Mouse (Mus musculus) myocyte (in vitro differentiated cells): ENCODE measurements around the gene Rad54l. TPM values are rescaled to one million over a fixed set of nuclear protein-coding genes. Genes with fewer than 3 reads are reported as not detected.

Experiments used
- H3K27me3 ChIP-seq: one replicate; pipeline ENCODE4 v1.6.1; 2011; ENCODE audit not compliant: control insufficient read depth, insufficient read depth, insufficient read length
- H3K36me3 ChIP-seq: one replicate; pipeline ENCODE4 v1.6.1; 2011; ENCODE audit not compliant: control insufficient read depth, insufficient read depth
- H3K4me2 ChIP-seq: one replicate; pipeline ENCODE4 v1.6.1; 2011; ENCODE audit warnings: low read depth, control low read depth
- H3K4me3 ChIP-seq: one replicate; pipeline ENCODE4 v1.5.1; 2011; ENCODE audit warnings: mild to moderate bottlenecking, control low read depth, moderate library complexity
- H3K79me2 ChIP-seq: one replicate; pipeline ENCODE4 v1.6.1; 2011; ENCODE audit not compliant: control insufficient read depth, insufficient read depth
- H3ac ChIP-seq: one replicate; pipeline ENCODE4 v1.6.1; 2011; ENCODE audit not compliant: control insufficient read depth, insufficient read length
- CEBPB ChIP-seq: IDR thresholded peaks from 2 replicates; pipeline ENCODE4 v1.6.1; 2011; ENCODE audit warnings: mild to moderate bottlenecking, moderate library complexity; ENCODE audit not compliant: poor library complexity, insufficient read depth, severe bottlenecking
- E2F4 ChIP-seq: IDR thresholded peaks from one replicate; pipeline ENCODE4 v1.6.1; 2011; ENCODE audit warnings: mild to moderate bottlenecking, control low read depth, moderate library complexity; ENCODE audit not compliant: insufficient read depth
- MAX ChIP-seq: IDR thresholded peaks from one replicate; pipeline ENCODE4 v1.6.1; 2011; ENCODE audit warnings: low read depth, mild to moderate bottlenecking, control low read depth
- MYOD1 ChIP-seq, 3 experiments: IDR thresholded peaks; one replicate each; pipeline ENCODE4 v1.6.1; 2011; ENCODE audit warnings: control low read depth in 2 of 3, low read depth in 2 of 3, mild to moderate bottlenecking in 2 of 3, moderate library complexity in 1 of 3; ENCODE audit not compliant: insufficient read length in 2 of 3, control insufficient read depth in 1 of 3
- MYOG ChIP-seq, 3 experiments: IDR thresholded peaks; one replicate each; pipeline ENCODE4 v1.6.1; 2011; ENCODE audit warnings: control low read depth in 2 of 3, low read depth in 2 of 3, mild to moderate bottlenecking in 2 of 3; ENCODE audit not compliant: insufficient read length in 2 of 3, control insufficient read depth in 1 of 3, insufficient read depth in 1 of 3
- POLR2A ChIP-seq: IDR thresholded peaks from one replicate; pipeline ENCODE4 v1.6.1; 2011; ENCODE audit warnings: low read depth, mild to moderate bottlenecking, control low read depth, moderate library complexity; ENCODE audit not compliant: insufficient read length
- POLR2AphosphoS2 ChIP-seq: IDR thresholded peaks from one replicate; pipeline ENCODE4 v1.6.1; 2011; ENCODE audit warnings: low read depth, control low read depth; ENCODE audit not compliant: insufficient read length
- REST ChIP-seq: IDR thresholded peaks from one replicate; pipeline ENCODE4 v1.6.1; 2011; ENCODE audit warnings: mild to moderate bottlenecking, control low read depth, moderate library complexity; ENCODE audit not compliant: insufficient read depth, insufficient read length
- SRF ChIP-seq: IDR thresholded peaks from one replicate; pipeline ENCODE4 v1.6.1; 2011; ENCODE audit warnings: low read depth; ENCODE audit not compliant: control insufficient read depth, insufficient read length
- TCF12 ChIP-seq: IDR thresholded peaks from one replicate; pipeline ENCODE4 v1.6.1; 2011; ENCODE audit warnings: mild to moderate bottlenecking, control low read depth; ENCODE audit not compliant: poor library complexity, insufficient read depth, severe bottlenecking
- TCF3 ChIP-seq: IDR thresholded peaks from one replicate; pipeline ENCODE4 v1.6.1; 2011; ENCODE audit warnings: low read depth, control low read depth; ENCODE audit not compliant: insufficient read length
- USF1 ChIP-seq: IDR thresholded peaks from one replicate; pipeline ENCODE4 v1.6.1; 2011; ENCODE audit warnings: low read depth, mild to moderate bottlenecking, control low read depth, moderate library complexity
- polyA plus RNA-seq: library from polyadenylated mRNA; unstranded; fragments of >200 nt; fragmentation: generic; extraction: Trizol; gene quantifications from one replicate; pipeline ENCODE4 v1.2.1, GENCODE M21; 2012; ENCODE audit warnings: missing spikeins

The Rad54l gene
- polyA plus RNA-seq, 1 experiment: 2.2 TPM

GRCm38 (mm10) chr4:116073146-116073545, 50.3 kb downstream of the Rad54l start:
- TF ChIP-seq MYOD1 (IDR thresholded peaks at IDR 0.05; ENCODE audit: control insufficient read depth in 1 of 3, insufficient read length in 2 of 3, low read depth in 2 of 3): no peak
- no peak for TF ChIP-seq MYOG (IDR thresholded peaks at IDR 0.05; ENCODE audit: control insufficient read depth in 1 of 3, insufficient read depth in 1 of 3, insufficient read length in 2 of 3, low read depth in 2 of 3)
- TF ChIP-seq MAX: no peak
- Histone ChIP-seq H3K27me3 (no peaks in the 10 kb centered on the region), H3K4me2 (peak overlapping the region; percentile 94), H3K4me3 (peak overlapping the region; percentile 71), H3K36me3 (peaks cover 18% of the 10 kb centered on the region), H3K79me2 (peaks cover 73% of the 10 kb centered on the region), H3ac (no peak overlapping the region)

GRCm38 (mm10) chr4:116070116-116070515, 53.4 kb downstream of the Rad54l start:
- TF ChIP-seq POLR2A: no peak
- no peak for TF ChIP-seq TCF12
- TF ChIP-seq MYOG (IDR thresholded peaks at IDR 0.05; ENCODE audit: control insufficient read depth in 1 of 3, insufficient read depth in 1 of 3, insufficient read length in 2 of 3, low read depth in 2 of 3): no peak
- TF ChIP-seq POLR2AphosphoS2: no peak
- no peak for TF ChIP-seq E2F4
- TF ChIP-seq MYOD1 (IDR thresholded peaks at IDR 0.05; ENCODE audit: control insufficient read depth in 1 of 3, insufficient read length in 2 of 3, low read depth in 2 of 3): no peak
- no peak for TF ChIP-seq MAX
- TF ChIP-seq CEBPB: no peak
- TF ChIP-seq SRF: no peak
- TF ChIP-seq USF1: no peak
- TF ChIP-seq TCF3: no peak
- no peak for TF ChIP-seq REST
- Histone ChIP-seq H3K79me2 (peaks cover 49% of the 10 kb centered on the region), H3K4me3 (no peak overlapping the region), H3K36me3 (peaks cover 26% of the 10 kb centered on the region), H3K27me3 (no peaks in the 10 kb centered on the region), H3ac (no peak overlapping the region), H3K4me2 (no peak overlapping the region)

- no peak for TF ChIP-seq POLR2A
- TF ChIP-seq MAX: no peak
- TF ChIP-seq MYOD1 (IDR thresholded peaks at IDR 0.05; ENCODE audit: control insufficient read depth in 1 of 3, insufficient read length in 2 of 3, low read depth in 2 of 3): no peak
- TF ChIP-seq TCF3: no peak
- no peak for TF ChIP-seq TCF12
- TF ChIP-seq REST: no peak
- no peak for TF ChIP-seq CEBPB
- TF ChIP-seq E2F4: no peak
- TF ChIP-seq MYOG (IDR thresholded peaks at IDR 0.05; ENCODE audit: control insufficient read depth in 1 of 3, insufficient read depth in 1 of 3, insufficient read length in 2 of 3, low read depth in 2 of 3): no peak
- no peak for TF ChIP-seq USF1
- TF ChIP-seq POLR2AphosphoS2: no peak
- no peak for TF ChIP-seq SRF
- H3K36me3 ChIP-seq: peaks cover 11% of the 10 kb centered on the region
- no peaks in the 10 kb centered on the region for H3K79me2 ChIP-seq
- H3K4me3 ChIP-seq: no peak overlapping the region
- H3K27me3 ChIP-seq: no peaks in the 10 kb centered on the region
- H3ac ChIP-seq: no peak overlapping the region
- no peak overlapping the region for H3K4me2 ChIP-seq
Measured at GRCm38 (mm10) chr4:116063855-116064254, 59.6 kb downstream of the Rad54l start.

GRCm38 (mm10) chr4:116059012-116059726, 64.3 kb downstream of the Rad54l start:
- H3ac ChIP-seq: no peak overlapping the region
- H3K36me3 ChIP-seq: no peaks in the 10 kb centered on the region
- H3K27me3 ChIP-seq: no peaks in the 10 kb centered on the region
- no peak overlapping the region for H3K4me3 ChIP-seq
- H3K79me2 ChIP-seq: peaks cover 6% of the 10 kb centered on the region
- H3K4me2 ChIP-seq: no peak overlapping the region
- no peak for TF ChIP-seq REST
- no peak for TF ChIP-seq MAX
- no peak for TF ChIP-seq SRF
- TF ChIP-seq TCF3: no peak
- no peak for TF ChIP-seq MYOG (IDR thresholded peaks at IDR 0.05; ENCODE audit: control insufficient read depth in 1 of 3, insufficient read depth in 1 of 3, insufficient read length in 2 of 3, low read depth in 2 of 3)
- TF ChIP-seq TCF12: no peak
- no peak for TF ChIP-seq MYOD1 (IDR thresholded peaks at IDR 0.05; ENCODE audit: control insufficient read depth in 1 of 3, insufficient read length in 2 of 3, low read depth in 2 of 3)
- TF ChIP-seq E2F4: no peak
- no peak for TF ChIP-seq CEBPB
- TF ChIP-seq POLR2AphosphoS2: no peak
- no peak for TF ChIP-seq USF1
- no peak for TF ChIP-seq POLR2A

GRCm38 (mm10) chr4:116057559-116057958, 65.9 kb downstream of the Rad54l start:
- Histone ChIP-seq H3K36me3 (no peaks in the 10 kb centered on the region), H3ac (no peak overlapping the region), H3K79me2 (peaks cover 8% of the 10 kb centered on the region), H3K4me2 (no peak overlapping the region), H3K27me3 (no peaks in the 10 kb centered on the region), H3K4me3 (no peak overlapping the region)
- TF ChIP-seq MYOD1 (IDR thresholded peaks at IDR 0.05; ENCODE audit: control insufficient read depth in 1 of 3, insufficient read length in 2 of 3, low read depth in 2 of 3): no peak
- no peak for TF ChIP-seq POLR2AphosphoS2
- TF ChIP-seq CEBPB: no peak
